ENCODE assay signal across 31 mouse cellular contexts in the genomic region with DNA sequence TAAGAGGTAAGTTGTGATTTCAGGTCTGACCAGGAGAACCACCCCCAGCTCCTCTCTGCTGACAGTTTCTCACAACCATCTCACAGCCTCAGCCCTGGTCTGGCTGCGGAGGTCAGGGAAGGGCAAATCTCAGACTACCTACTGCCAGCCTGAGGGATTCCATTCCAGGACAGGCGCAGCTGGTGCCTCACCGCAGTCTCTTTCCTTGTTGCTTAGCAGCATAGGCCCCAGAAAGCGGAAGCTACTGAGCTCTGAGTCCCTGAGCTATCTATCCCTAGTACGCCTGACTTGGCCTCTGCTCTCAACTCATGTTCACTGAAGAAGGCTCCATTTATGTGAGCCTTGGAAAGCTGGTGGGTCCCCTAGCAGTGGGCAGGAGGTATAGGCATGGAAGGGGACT. TPM values are rescaled to one million over a fixed set of nuclear protein-coding genes. Genes with fewer than 3 reads are reported as not detected.
DNase-seq lines count a peak whose midpoint lies in the region; ATAC-seq lines count a peak whose summit lies in the region.
"Had no signal": no experiment of that assay in that cellular context is flagged by ENCODE, and none has a peak within 500 bp of the region (broad histone marks: within the 10 kb centered on the region; RNA-seq: fewer than 3 reads in every experiment).

No protein-coding gene starts in this region.

- no peak overlapping the region for H3K4me3 ChIP-seq in hindbrain, embryonic 14.5 days (replicated peaks; ENCODE audit: low read length)
- H3K4me3 ChIP-seq in hindbrain, embryonic 13.5 days: no peak overlapping the region
- no peak overlapping the region for H3K4me3 ChIP-seq in embryonic facial prominence, embryonic 15.5 days (replicated peaks)
- H3K4me3 ChIP-seq: forebrain, embryonic 15.5 days; heart, adult 2 months; kidney, embryonic 15.5 days; layer of hippocampus, adult 2 months; liver, embryonic 13.5 days; midbrain, embryonic 15.5 days; neural tube, embryonic 15.5 days had no signal

- peaks cover 18% of the 10 kb centered on the region for H3K4me1 ChIP-seq in hindbrain, embryonic 14.5 days (replicated peaks; ENCODE audit: control insufficient read depth, insufficient read depth, low read length)
- H3K4me1 ChIP-seq in hindbrain, embryonic 13.5 days (replicated peaks): peaks cover 38% of the 10 kb centered on the region
- peaks cover 49% of the 10 kb centered on the region for H3K4me1 ChIP-seq in embryonic facial prominence, embryonic 15.5 days

- no peaks in the 10 kb centered on the region for H3K36me3 ChIP-seq in hindbrain, embryonic 14.5 days (replicated peaks; ENCODE audit: control insufficient read depth, insufficient read depth)
- no peaks in the 10 kb centered on the region for H3K36me3 ChIP-seq in hindbrain, embryonic 13.5 days
- H3K36me3 ChIP-seq in embryonic facial prominence, embryonic 15.5 days: no peaks in the 10 kb centered on the region
- H3K36me3 ChIP-seq: forebrain, embryonic 15.5 days; kidney, embryonic 15.5 days; liver, embryonic 13.5 days; midbrain, embryonic 15.5 days; neural tube, embryonic 15.5 days had no signal

- no peak overlapping the region for H3K9ac ChIP-seq in hindbrain, embryonic 14.5 days
- no peak overlapping the region for H3K9ac ChIP-seq in hindbrain, embryonic 13.5 days
- no peak overlapping the region for H3K9ac ChIP-seq in embryonic facial prominence, embryonic 15.5 days
- H3K9ac ChIP-seq: forebrain, embryonic 15.5 days; kidney, embryonic 15.5 days; liver, embryonic 13.5 days; midbrain, embryonic 15.5 days; neural tube, embryonic 15.5 days had no signal

- intact Hi-C loops in heart, postnatal 36 days (cut with DNase I): no loop called here

- H3K9me3 ChIP-seq in hindbrain, embryonic 14.5 days (ENCODE audit: control insufficient read depth, low read length): no peaks in the 10 kb centered on the region
- H3K9me3 ChIP-seq in hindbrain, embryonic 13.5 days: no peaks in the 10 kb centered on the region
- no peaks in the 10 kb centered on the region for H3K9me3 ChIP-seq in embryonic facial prominence, embryonic 15.5 days (replicated peaks)
- H3K9me3 ChIP-seq: forebrain, embryonic 15.5 days; kidney, embryonic 15.5 days; liver, embryonic 13.5 days; midbrain, embryonic 15.5 days; neural tube, embryonic 15.5 days had no signal

- no peak overlapping the region for H3K27ac ChIP-seq in hindbrain, embryonic 14.5 days
- H3K27ac ChIP-seq in hindbrain, embryonic 13.5 days: no peak overlapping the region
- 0 out of 2 replicates have a peak overlapping the region, but pooled peaks have one; percentile 22 for H3K27ac ChIP-seq in embryonic facial prominence, embryonic 15.5 days (replicated peaks)
- H3K27ac ChIP-seq: forebrain, embryonic 15.5 days; heart, adult 2 months; kidney, embryonic 15.5 days; layer of hippocampus, adult 2 months; liver, embryonic 13.5 days; midbrain, embryonic 15.5 days; neural tube, embryonic 15.5 days had no signal

- peaks cover 16% of the 10 kb centered on the region for H3K27me3 ChIP-seq in hindbrain, embryonic 14.5 days (ENCODE audit: control insufficient read depth, insufficient read depth, low read length)
- H3K27me3 ChIP-seq in hindbrain, embryonic 13.5 days: peaks cover 44% of the 10 kb centered on the region
- peaks cover 6% of the 10 kb centered on the region; the same call in 1 of the 2 replicates for H3K27me3 ChIP-seq in embryonic facial prominence, embryonic 15.5 days
- H3K27me3 ChIP-seq: forebrain, embryonic 15.5 days had no signal

- peak; percentile 89 for DNase-seq in heart, adult 11 months
- no peak for DNase-seq in heart, postnatal 36 days
- peak; percentile 26 for DNase-seq in hindbrain, embryonic 14.5 days (ENCODE audit: low spot score)
- DNase-seq in MEL-GATA-1-ER (ENCODE audit: extremely low read depth, low read depth): peak; percentile 82
- no peak for DNase-seq in spleen, postnatal 36 days (ENCODE audit: low spot score in 2 of 2)
- DNase-seq in right cerebral cortex, postnatal 25 days: no peak
- DNase-seq: adrenal gland, postnatal 25 days; cerebellum, adult 18-20 months; cerebellum, postnatal 10 days; gastrocnemius, postnatal 25 days; heart, adult 2 months; heart, postnatal 4 days; kidney, postnatal 36 days; liver, embryonic 13.5 days; lung, adult 18-20 months; lung, postnatal 4 days; retina, postnatal 1 day; right cerebral cortex, postnatal 14 days; thymus, adult 18-20 months; thymus, postnatal 25 days had no signal

- H3K4me2 ChIP-seq in hindbrain, embryonic 14.5 days (replicated peaks): no peak overlapping the region
- no peak overlapping the region for H3K4me2 ChIP-seq in hindbrain, embryonic 13.5 days
- H3K4me2 ChIP-seq in embryonic facial prominence, embryonic 15.5 days (replicated peaks): no peak overlapping the region
- H3K4me2 ChIP-seq: forebrain, embryonic 15.5 days; kidney, embryonic 15.5 days; liver, embryonic 13.5 days; midbrain, embryonic 15.5 days; neural tube, embryonic 15.5 days had no signal

- 59% methylated on average over 5 of the region's 5 CpGs for WGBS in hindbrain, embryonic 14.5 days
- WGBS in hindbrain, embryonic 13.5 days: 49% methylated on average over 5 of the region's 5 CpGs
- 60% methylated on average over 5 of the region's 5 CpGs for WGBS in embryonic facial prominence, embryonic 15.5 days

- ATAC-seq in hindbrain, embryonic 14.5 days (ENCODE audit: low FRiP score): no peak
- ATAC-seq in hindbrain, embryonic 13.5 days (ENCODE audit: low FRiP score): no peak
- ATAC-seq in embryonic facial prominence, embryonic 15.5 days (ENCODE audit: insufficient number of reproducible peaks, low FRiP score, low TSS enrichment, low read depth): no peak
- ATAC-seq: CD4-positive, CD25-positive, alpha-beta regulatory T cell, adult 4 months; forebrain, embryonic 15.5 days; intestine, postnatal 0 days; lung, postnatal 0 days; midbrain, embryonic 15.5 days had no signal

RNA-seq across cellular contexts. Expression of a gene that starts 3.0 kb away (rescaled TPM):
- total RNA-seq in heart, postnatal 36 days (2021): 1 to 10 TPM; 6.2 to 9.6 TPM
- 46.5 and 47.2 TPM in 2 replicates for polyA plus RNA-seq in hindbrain, embryonic 14.5 days (2014; fragmentation: Nextera tagmentation; extraction: Ambion mirVana)
- 41.1 and 45.7 TPM in 2 replicates for polyA plus RNA-seq in hindbrain, embryonic 13.5 days (2015; fragmentation: Nextera tagmentation; extraction: Ambion mirVana)
- 32.0 and 34.6 TPM in 2 replicates for polyA plus RNA-seq in embryonic facial prominence, embryonic 15.5 days (2015; fragmentation: Nextera tagmentation; extraction: Ambion mirVana)
- total RNA-seq: megakaryocyte-erythroid progenitor cell, adult 5-6 weeks had no signal
- polyA plus RNA-seq: CD4-positive, CD25-positive, alpha-beta regulatory T cell, adult 4 months had no signal

Comparison
In these comparisons a context has a peak if more than half of its experiments do, and no peak if none do; other contexts are left out.
1. DNase-seq: peak in heart, adult 11 months (single experiment), hindbrain, embryonic 14.5 days (single experiment) and MEL-GATA-1-ER (single experiment); none in heart, postnatal 36 days (0 of 2), spleen, postnatal 36 days (0 of 2) and right cerebral cortex, postnatal 25 days (single experiment).